Comparison of ENCODE assay signal across 29 mouse cellular contexts in the genomic region with DNA sequence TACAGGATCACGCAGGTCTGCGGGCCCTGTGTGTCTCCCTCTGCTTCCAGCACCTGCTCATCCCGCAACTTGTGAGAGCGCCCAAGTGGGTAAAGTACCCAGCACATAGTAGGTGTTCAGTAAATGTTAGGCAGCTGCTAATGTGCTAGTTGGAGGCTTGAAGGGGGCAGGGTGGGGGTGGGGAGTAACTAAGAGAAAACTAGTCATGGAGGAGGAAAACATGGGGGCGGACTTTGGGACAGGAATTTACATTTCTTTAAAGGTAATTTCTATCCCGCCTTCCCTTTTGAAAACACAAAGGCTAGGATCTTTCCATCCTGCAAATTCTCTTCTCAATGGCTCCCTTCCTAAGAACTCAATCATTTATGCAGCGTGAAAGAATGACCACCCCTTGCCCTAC. TPM values are rescaled to one million over a fixed set of nuclear protein-coding genes. Genes with fewer than 3 reads are reported as not detected.
"Had no signal": no experiment of that assay in that cellular context is flagged by ENCODE, and none has a peak within 500 bp of the region (broad histone marks: within the 10 kb centered on the region; RNA-seq: fewer than 3 reads in every experiment).

No protein-coding gene starts in this region.

- H3K27ac ChIP-seq: heart, adult 2 months; heart, embryonic 13.5 days; heart, embryonic 15.5 days; hindbrain, embryonic 13.5 days; hindbrain, embryonic 15.5 days; hindbrain, postnatal 0 days; kidney, embryonic 15.5 days; kidney, postnatal 0 days; limb, embryonic 13.5 days; limb, embryonic 15.5 days; liver, embryonic 12.5 days; liver, embryonic 14.5 days had no signal

- H3K36me3 ChIP-seq: heart, embryonic 13.5 days; heart, embryonic 15.5 days; hindbrain, embryonic 13.5 days; hindbrain, embryonic 15.5 days; kidney, embryonic 15.5 days; limb, embryonic 13.5 days; limb, embryonic 15.5 days; liver, embryonic 12.5 days had no signal

- DNase-seq: gastrocnemius, postnatal 14 days; gastrocnemius, postnatal 36 days; heart, adult 11 months; heart, adult 2 months; heart, postnatal 14 days; heart, postnatal 36 days; kidney, adult 11 months; kidney, adult 2 months; kidney, adult 9 months; kidney, postnatal 14 days; kidney, postnatal 36 days; layer of hippocampus, adult 9-11 months; layer of hippocampus, postnatal 36 days; left cerebral cortex, postnatal 4 days had no signal

- H3K9ac ChIP-seq: heart, embryonic 13.5 days; heart, embryonic 15.5 days; hindbrain, embryonic 13.5 days; hindbrain, embryonic 15.5 days; kidney, embryonic 15.5 days; limb, embryonic 13.5 days; limb, embryonic 15.5 days; liver, embryonic 12.5 days; liver, embryonic 14.5 days had no signal

- H3K9me3 ChIP-seq: heart, embryonic 13.5 days; heart, embryonic 15.5 days; hindbrain, embryonic 13.5 days; hindbrain, embryonic 15.5 days; kidney, embryonic 15.5 days; limb, embryonic 13.5 days; limb, embryonic 15.5 days; liver, embryonic 12.5 days had no signal

- H3K4me3 ChIP-seq: heart, adult 2 months; heart, embryonic 13.5 days; heart, embryonic 15.5 days; hindbrain, embryonic 13.5 days; hindbrain, embryonic 15.5 days; kidney, embryonic 15.5 days; limb, embryonic 13.5 days; limb, embryonic 15.5 days; liver, embryonic 12.5 days had no signal

RNA-seq across cellular contexts. Expression of gene Nodal, which starts 1.2 kb away (rescaled TPM):
- total RNA-seq: hematopoietic stem cell, adult 5-6 weeks; layer of hippocampus, postnatal 14 days had no signal
- polyA plus RNA-seq: heart, embryonic 11.5 days; heart, embryonic 13.5 days; hindbrain, embryonic 13.5 days; limb, embryonic 11.5 days had no signal
